Mouse (Mus musculus): ENCODE measurements around the gene AI481877. TPM values are rescaled to one million over a fixed set of nuclear protein-coding genes. Genes with fewer than 3 reads are reported as not detected.

The AI481877 gene
- polyA plus RNA-seq, 1 experiment from 2014 or later, result not detected

- H3K4me1 ChIP-seq (ENCODE audit: insufficient read depth, low read depth, low read length), result no peaks in the 10 kb centered on the region
- no peaks in the 10 kb centered on the region for H3K27me3 ChIP-seq (replicated peaks; ENCODE audit: insufficient read depth, low read length)
- no peaks in the 10 kb centered on the region for H3K36me3 ChIP-seq (ENCODE audit: insufficient read depth, low read length)
- TF ChIP-seq EP300 (IDR thresholded peaks at IDR 0.05), result no peak
- no peak for TF ChIP-seq CTCF (IDR thresholded peaks at IDR 0.05)
- DNase-seq (ENCODE audit: low spot score) (no peak), ATAC-seq (no peak)
- no peak overlapping the region for H3K27ac ChIP-seq (ENCODE audit: low read length)
- 63% methylated on average over 2 of the region's 2 CpGs for WGBS
- H3K4me3 ChIP-seq (ENCODE audit: low read depth, low read length), result no peak overlapping the region
- no peaks in the 10 kb centered on the region for H3K9me3 ChIP-seq (ENCODE audit: low read length)
- H3K9ac ChIP-seq (replicated peaks; ENCODE audit: low read depth), result no peak overlapping the region
- H3K4me2 ChIP-seq (replicated peaks; ENCODE audit: low read depth, low read length), result no peak overlapping the region
These were observed 25.3 kb upstream of the AI481877 start for GRCm38 (mm10) chr4:59164034-59164433.

GRCm38 (mm10) chr4:59160959-59161670 is 22.3 kb upstream of the AI481877 start:
- Histone ChIP-seq H3K4me1 (ENCODE audit: insufficient read depth, low read depth, low read length) (no peaks in the 10 kb centered on the region), H3K36me3 (ENCODE audit: insufficient read depth, low read length) (no peaks in the 10 kb centered on the region), H3K9ac (replicated peaks; ENCODE audit: low read depth) (no peak overlapping the region), H3K4me3 (ENCODE audit: low read depth, low read length) (no peak overlapping the region), H3K27ac (ENCODE audit: low read length) (peak overlapping the region; percentile 32; the same call in 1 of the 2 replicates), H3K9me3 (ENCODE audit: low read length) (no peaks in the 10 kb centered on the region), H3K4me2 (replicated peaks; ENCODE audit: low read depth, low read length) (0 out of 2 replicates have a peak overlapping the region, but pooled peaks have one; percentile 5), H3K27me3 (replicated peaks; ENCODE audit: insufficient read depth, low read length) (no peaks in the 10 kb centered on the region)
- WGBS, result 36% methylated on average over 8 of the region's 8 CpGs
- peak; percentile 89 for ATAC-seq
- TF ChIP-seq CTCF (IDR thresholded peaks at IDR 0.05), result no peak
- TF ChIP-seq EP300 (IDR thresholded peaks at IDR 0.05), result peak; percentile 61; the same call in 1 of the 2 replicates
- peak; percentile 61 for DNase-seq (ENCODE audit: low spot score)

GRCm38 (mm10) chr4:59160289-59160688 is 21.5 kb upstream of the AI481877 start:
- WGBS, result 64% methylated on average over 5 of the region's 5 CpGs
- no peak overlapping the region for H3K27ac ChIP-seq (ENCODE audit: low read length)
- no peaks in the 10 kb centered on the region for H3K36me3 ChIP-seq (ENCODE audit: insufficient read depth, low read length)
- TF ChIP-seq EP300 (IDR thresholded peaks at IDR 0.05) (no peak), CTCF (IDR thresholded peaks at IDR 0.05) (no peak)
- no peak overlapping the region for H3K9ac ChIP-seq (replicated peaks; ENCODE audit: low read depth)
- H3K4me2 ChIP-seq (replicated peaks; ENCODE audit: low read depth, low read length), result no peak overlapping the region
- H3K4me1 ChIP-seq (ENCODE audit: insufficient read depth, low read depth, low read length), result no peaks in the 10 kb centered on the region
- H3K4me3 ChIP-seq (ENCODE audit: low read depth, low read length), result no peak overlapping the region
- no peaks in the 10 kb centered on the region for H3K9me3 ChIP-seq (ENCODE audit: low read length)
- DNase-seq (ENCODE audit: low spot score), result no peak
- no peaks in the 10 kb centered on the region for H3K27me3 ChIP-seq (replicated peaks; ENCODE audit: insufficient read depth, low read length)
- no peak for ATAC-seq

- no peak for DNase-seq (ENCODE audit: low spot score)
- WGBS, result 66% methylated on average over 2 of the region's 2 CpGs
- H3K27ac ChIP-seq (ENCODE audit: low read length), result no peak overlapping the region
These were observed 18.9 kb upstream of the AI481877 start for GRCm38 (mm10) chr4:59157654-59158053.

GRCm38 (mm10) chr4:59156897-59157592 is 18.3 kb upstream of the AI481877 start:
- WGBS, result 17% methylated on average over 7 of the region's 7 CpGs
- H3K4me2 ChIP-seq (replicated peaks; ENCODE audit: low read depth, low read length), result no peak overlapping the region
- H3K9ac ChIP-seq (replicated peaks; ENCODE audit: low read depth), result no peak overlapping the region
- H3K4me3 ChIP-seq (ENCODE audit: low read depth, low read length), result no peak overlapping the region
- no peaks in the 10 kb centered on the region for H3K4me1 ChIP-seq (ENCODE audit: insufficient read depth, low read depth, low read length)
- no peaks in the 10 kb centered on the region for H3K36me3 ChIP-seq (ENCODE audit: insufficient read depth, low read length)
- DNase-seq (ENCODE audit: low spot score), result peak; percentile 48
- H3K9me3 ChIP-seq (ENCODE audit: low read length), result no peaks in the 10 kb centered on the region
- ATAC-seq, result peak; percentile 67
- H3K27me3 ChIP-seq (replicated peaks; ENCODE audit: insufficient read depth, low read length), result no peaks in the 10 kb centered on the region
- TF ChIP-seq EP300 (IDR thresholded peaks at IDR 0.05) (peak; percentile 48; the same call in 1 of the 2 replicates), CTCF (IDR thresholded peaks at IDR 0.05) (no peak)
- no peak overlapping the region for H3K27ac ChIP-seq (ENCODE audit: low read length)

More at GRCm38 (mm10) chr4:59157654-59158053, 18.9 kb upstream of the AI481877 start:
- H3K4me2 ChIP-seq (replicated peaks; ENCODE audit: low read depth, low read length), result no peak overlapping the region
- H3K9me3 ChIP-seq (ENCODE audit: low read length), result no peaks in the 10 kb centered on the region
- TF ChIP-seq CTCF (IDR thresholded peaks at IDR 0.05) (no peak), EP300 (IDR thresholded peaks at IDR 0.05) (no peak)
- no peak overlapping the region for H3K9ac ChIP-seq (replicated peaks; ENCODE audit: low read depth)
- no peak for ATAC-seq
- no peaks in the 10 kb centered on the region for H3K4me1 ChIP-seq (ENCODE audit: insufficient read depth, low read depth, low read length)
- no peaks in the 10 kb centered on the region for H3K36me3 ChIP-seq (ENCODE audit: insufficient read depth, low read length)
- H3K27me3 ChIP-seq (replicated peaks; ENCODE audit: insufficient read depth, low read length), result no peaks in the 10 kb centered on the region
- no peak overlapping the region for H3K4me3 ChIP-seq (ENCODE audit: low read depth, low read length)

GRCm38 (mm10) chr4:59151953-59152352 is 13.2 kb upstream of the AI481877 start:
- TF ChIP-seq CTCF (IDR thresholded peaks at IDR 0.05) (no peak), EP300 (IDR thresholded peaks at IDR 0.05) (no peak)
- H3K9ac ChIP-seq (replicated peaks; ENCODE audit: low read depth), result no peak overlapping the region
- DNase-seq (ENCODE audit: low spot score) (no peak), ATAC-seq (no peak)
- no peaks in the 10 kb centered on the region for H3K4me1 ChIP-seq (ENCODE audit: insufficient read depth, low read depth, low read length)
- no peak overlapping the region for H3K4me2 ChIP-seq (replicated peaks; ENCODE audit: low read depth, low read length)
- no peaks in the 10 kb centered on the region for H3K27me3 ChIP-seq (replicated peaks; ENCODE audit: insufficient read depth, low read length)
- no peaks in the 10 kb centered on the region for H3K36me3 ChIP-seq (ENCODE audit: insufficient read depth, low read length)
- no peak overlapping the region for H3K4me3 ChIP-seq (ENCODE audit: low read depth, low read length)
- no peaks in the 10 kb centered on the region for H3K9me3 ChIP-seq (ENCODE audit: low read length)
- 58% methylated on average over 1 of the region's 1 CpGs for WGBS
- H3K27ac ChIP-seq (ENCODE audit: low read length), result no peak overlapping the region

Measured in lung, postnatal 0 days (tissue).